Mouse (Mus musculus) CH12.LX (cell line): Measurements from ENCODE around the gene Rpl9-ps6.

Source experiments
- CTCF ChIP-seq, 2 experiments: IDR thresholded peaks in 1 of 2; conservative IDR thresholded peaks in 1 of 2; 2 replicates each; pipeline ENCODE4 v1.5.1; 2011 to 2012; ENCODE audit warnings: low read depth in 2 of 2, low read length in 2 of 2, improper control_type of control experiment in 1 of 2, inconsistent platforms in 1 of 2, mild to moderate bottlenecking in 1 of 2, moderate library complexity in 1 of 2
- RAD21 ChIP-seq: IDR thresholded peaks from 2 replicates; pipeline ENCODE4 v1.6.1; 2011; ENCODE audit warnings: low read depth, mild to moderate bottlenecking, low read length, improper control_type of control experiment, moderate library complexity
- USF2 ChIP-seq: conservative IDR thresholded peaks from 2 replicates; pipeline ENCODE4 v1.6.1; 2011; ENCODE audit warnings: low read depth, low read length, improper control_type of control experiment

GRCm38 (mm10) chr19:32480255-32480654 is 13.9 kb upstream of the Rpl9-ps6 start:
- TF ChIP-seq USF2 (no peak), RAD21 (no peak), CTCF (conservative IDR thresholded peaks at IDR 0.05 in 1 of 2, IDR thresholded peaks at IDR 0.05 in 1 of 2; ENCODE audit: low read depth in 2 of 2, low read length in 2 of 2) (no peak)
